ENCODE assay signal across 8 mouse cellular contexts in the genomic region with DNA sequence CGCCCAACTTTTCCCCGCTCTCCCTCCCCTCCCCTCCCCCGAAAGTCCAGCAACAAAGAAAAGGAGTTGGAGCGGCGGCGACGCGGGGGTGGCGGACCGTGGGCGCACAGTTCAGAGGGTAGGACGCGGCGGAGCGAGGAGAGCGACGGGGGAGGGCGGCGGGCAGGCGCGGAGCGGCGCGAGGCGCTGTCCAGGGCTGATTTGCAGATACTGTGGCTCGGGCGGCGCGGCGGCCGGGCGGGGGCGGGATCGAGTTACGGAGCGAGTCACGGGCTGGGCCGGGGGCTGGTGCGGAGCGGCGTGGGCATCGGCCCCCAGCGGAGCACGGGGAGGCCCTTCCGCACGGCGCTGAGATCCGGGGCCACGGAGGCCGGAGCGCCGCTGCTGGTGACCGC. TPM values are rescaled to one million over a fixed set of nuclear protein-coding genes. Genes with fewer than 3 reads are reported as not detected.
DNase-seq lines count a peak whose midpoint lies in the region; ATAC-seq and TF ChIP-seq lines count a peak whose summit lies in the region.

No protein-coding gene starts in this region.

- no peak for TF ChIP-seq POLR2A in olfactory bulb, adult 2 months (IDR thresholded peaks at IDR 0.05; ENCODE audit: insufficient read depth, low read depth, low read length)

- peak; percentile 83 for ATAC-seq in forebrain, embryonic 14.5 days
- peak; percentile 87 for ATAC-seq in lung, embryonic 16.5 days (ENCODE audit: low read depth)

- H3K4me2 ChIP-seq in forebrain, embryonic 14.5 days (ENCODE audit: low read length): peak overlapping the region; percentile 81
- H3K4me2 ChIP-seq in lung, embryonic 16.5 days (ENCODE audit: low read depth, low read length): peak overlapping the region; percentile 71

- no peaks in the 10 kb centered on the region for H3K9me3 ChIP-seq in ES-E14 (ENCODE audit: control insufficient read depth, insufficient read depth, low read depth, low read length)
- no peaks in the 10 kb centered on the region for H3K9me3 ChIP-seq in forebrain, embryonic 14.5 days (replicated peaks; ENCODE audit: control insufficient read depth, low read length)
- no peaks in the 10 kb centered on the region for H3K9me3 ChIP-seq in lung, embryonic 16.5 days (ENCODE audit: control insufficient read depth, low read length)

- DNase-seq in ES-E14 (ENCODE audit: low read depth, low spot score): no peak
- DNase-seq in c-Kit-positive CD71-positive TER-119-positive erythroid progenitor cells, embryonic 14.5 days (ENCODE audit: low spot score): peak; percentile 56
- DNase-seq in forebrain, embryonic 14.5 days (ENCODE audit: low spot score): peak; percentile 39
- DNase-seq in heart, postnatal 25 days (ENCODE audit: low spot score): peak; percentile 36
- DNase-seq in kidney, postnatal 4 days: peak; percentile 88 to 94
- DNase-seq in thymus, postnatal 10 days (ENCODE audit: low spot score in 2 of 2): peak; percentile 63 to 66

- intact Hi-C loops in heart, postnatal 25 days (cut with DNase I): loop anchor here (2.0 to 5.0 kb wide), 2 partner anchors 45 to 197 kb away; partner anchors contain the start of genes Noa1 and Polr2b

- WGBS in forebrain, embryonic 14.5 days: under 1% methylated on average over 37 of the region's 53 CpGs
- under 1% methylated on average over 21 of the region's 53 CpGs for WGBS in lung, embryonic 16.5 days
- 2% methylated on average over 52 of the region's 53 CpGs for WGBS in olfactory bulb, adult 2 months

- in situ Hi-C loops in ES-E14 (cut with MboI; ENCODE audit: low sequenced_read_pairs in 2 of 2, unreplicated experiment in 2 of 2): no loop called here

- no peaks in the 10 kb centered on the region for H3K27me3 ChIP-seq in forebrain, embryonic 14.5 days (replicated peaks; ENCODE audit: control insufficient read depth, insufficient read depth, low read length)
- no peaks in the 10 kb centered on the region for H3K27me3 ChIP-seq in lung, embryonic 16.5 days (ENCODE audit: control insufficient read depth, insufficient read depth, low read depth, low read length)

- peaks cover 4 to 14% of the 10 kb centered on the region in 2 experiments; a peak in 1 of 4 replicates for H3K4me1 ChIP-seq in ES-E14 (ENCODE audit: control insufficient read depth in 2 of 2, insufficient read depth in 2 of 2, low read length in 2 of 2, poor library complexity in 1 of 2)
- no peaks in the 10 kb centered on the region; the same call in 1 of the 2 replicates for H3K4me1 ChIP-seq in forebrain, embryonic 14.5 days (ENCODE audit: control insufficient read depth, insufficient read depth, low read length)
- peaks cover 12% of the 10 kb centered on the region for H3K4me1 ChIP-seq in lung, embryonic 16.5 days (replicated peaks; ENCODE audit: control insufficient read depth, insufficient read depth, low read length)
- H3K4me1 ChIP-seq in olfactory bulb, adult 2 months (ENCODE audit: control insufficient read depth, insufficient read depth, low read length): 0 out of 2 replicates have a peak, but pooled peaks cover 2% of the 10 kb centered on the region

- peak overlapping the region; percentile 97 to 99 for H3K4me3 ChIP-seq in ES-E14 (ENCODE audit: insufficient read depth in 1 of 2, low read depth in 1 of 2, low read length in 2 of 2, poor library complexity in 1 of 2, severe bottlenecking in 1 of 2)
- peak overlapping the region; percentile 93 for H3K4me3 ChIP-seq in forebrain, embryonic 14.5 days (ENCODE audit: low read depth, low read length)
- peak overlapping the region; percentile 85 for H3K4me3 ChIP-seq in lung, embryonic 16.5 days (ENCODE audit: low read length)
- H3K4me3 ChIP-seq in olfactory bulb, adult 2 months (ENCODE audit: insufficient read depth, low read depth, low read length): peak overlapping the region; percentile 70

- H3K9ac ChIP-seq in ES-E14 (ENCODE audit: insufficient read depth, low read depth, low read length, poor library complexity, severe bottlenecking): peak overlapping the region; percentile 98
- peak overlapping the region; percentile 82 for H3K9ac ChIP-seq in forebrain, embryonic 14.5 days (ENCODE audit: low read length)
- H3K9ac ChIP-seq in lung, embryonic 16.5 days (ENCODE audit: low read length): peak overlapping the region; percentile 95

- TF ChIP-seq CTCF in olfactory bulb, adult 2 months (IDR thresholded peaks at IDR 0.05; ENCODE audit: insufficient read depth, low read depth, low read length): no peak

- peaks cover 22% of the 10 kb centered on the region for H3K36me3 ChIP-seq in ES-E14 (ENCODE audit: control insufficient read depth, insufficient read depth, low read length, poor library complexity, severe bottlenecking)
- peaks cover 20% of the 10 kb centered on the region; the same call in 1 of the 2 replicates for H3K36me3 ChIP-seq in forebrain, embryonic 14.5 days (ENCODE audit: control insufficient read depth, insufficient read depth, low read length)
- H3K36me3 ChIP-seq in lung, embryonic 16.5 days (ENCODE audit: control insufficient read depth, insufficient read depth, low read length): peaks cover 19% of the 10 kb centered on the region

- peak overlapping the region; percentile 98 for H3K27ac ChIP-seq in ES-E14 (ENCODE audit: insufficient read depth, low read depth, low read length, poor library complexity, severe bottlenecking)
- H3K27ac ChIP-seq in forebrain, embryonic 14.5 days (ENCODE audit: low read depth, low read length): peak overlapping the region; percentile 83
- peak overlapping the region; percentile 99 for H3K27ac ChIP-seq in lung, embryonic 16.5 days (ENCODE audit: low read length)
- H3K27ac ChIP-seq in olfactory bulb, adult 2 months (ENCODE audit: insufficient read depth, low read depth, low read length): no peak overlapping the region

TF ChIP-seq in ES-E14, 5 proteins besides CTCF, POLR2A, EP300 and RAD21:
- no peak for TF ChIP-seq CHD2 (IDR thresholded peaks at IDR 0.05; ENCODE audit: low read depth, low read length)
- TF ChIP-seq MAFK (IDR thresholded peaks at IDR 0.05; ENCODE audit: insufficient read depth, low read depth, low read length): no peak
- peak; percentile 23; the same call in 1 of the 2 replicates for TF ChIP-seq HCFC1 (IDR thresholded peaks at IDR 0.05; ENCODE audit: borderline replicate concordance, insufficient read depth, low read length)
- TF ChIP-seq ZNF384 (IDR thresholded peaks at IDR 0.05; ENCODE audit: low read depth, low read length): no peak
- TF ChIP-seq ZC3H11A (IDR thresholded peaks at IDR 0.05; ENCODE audit: borderline replicate concordance, low read depth, low read length): no peak

RNA-seq across cellular contexts. Expression of gene Rest, which starts 0.4 kb away (rescaled TPM):
- 108 and 120 TPM in 2 replicates for total RNA-seq in ES-E14 (2012; rRNA removed)
- 7.4 and 7.5 TPM in 2 replicates for polyA plus RNA-seq in forebrain, embryonic 14.5 days (2014; fragmentation: Nextera tagmentation; extraction: Ambion mirVana)
- total RNA-seq in heart, postnatal 25 days (2021): 10 to 100 TPM; 14.5 to 15.5 TPM
- 29.0 and 30.0 TPM in 2 replicates for polyA plus RNA-seq in lung, embryonic 16.5 days (2015; fragmentation: Nextera tagmentation; extraction: Ambion mirVana)
- not detected in 2 replicates for polyA plus RNA-seq in olfactory bulb, adult 2 months (2012; ENCODE audit: insufficient read depth, insufficient read length, low replicate concordance, missing spikeins)

RNA-seq across cellular contexts. Expression of gene Noa1, which starts 44.2 kb away (rescaled TPM):
- total RNA-seq in ES-E14 (2012; rRNA removed): 19.6 and 30.8 TPM in 2 replicates
- polyA plus RNA-seq in forebrain, embryonic 14.5 days (2014; fragmentation: Nextera tagmentation; extraction: Ambion mirVana): 30.2 and 35.7 TPM in 2 replicates
- total RNA-seq in heart, postnatal 25 days (2021): 10 to 100 TPM; 19.0 to 21.6 TPM
- polyA plus RNA-seq in lung, embryonic 16.5 days (2015; fragmentation: Nextera tagmentation; extraction: Ambion mirVana): 21.5 and 25.8 TPM in 2 replicates
- not detected in 2 replicates for polyA plus RNA-seq in olfactory bulb, adult 2 months (2012; ENCODE audit: insufficient read depth, insufficient read length, low replicate concordance, missing spikeins)

RNA-seq across cellular contexts. Expression of gene Polr2b, which starts 44.3 kb away (rescaled TPM):
- total RNA-seq in ES-E14 (2012; rRNA removed): 151 and 184 TPM in 2 replicates
- 86.8 and 90.9 TPM in 2 replicates for polyA plus RNA-seq in forebrain, embryonic 14.5 days (2014; fragmentation: Nextera tagmentation; extraction: Ambion mirVana)
- total RNA-seq in heart, postnatal 25 days (2021): 10 to 100 TPM; 32.2 to 34.5 TPM
- polyA plus RNA-seq in lung, embryonic 16.5 days (2015; fragmentation: Nextera tagmentation; extraction: Ambion mirVana): 56.2 and 60.9 TPM in 2 replicates
- polyA plus RNA-seq in olfactory bulb, adult 2 months (2012; ENCODE audit: insufficient read depth, insufficient read length, low replicate concordance, missing spikeins): not detected in 2 replicates

RNA-seq across cellular contexts. Expression of gene Spink2, which starts 54.4 kb away (rescaled TPM):
- 0.48 and 0.98 TPM in 2 replicates for total RNA-seq in ES-E14 (2012; rRNA removed)
- polyA plus RNA-seq in forebrain, embryonic 14.5 days (2014; fragmentation: Nextera tagmentation; extraction: Ambion mirVana): 0.75 and 0.99 TPM in 2 replicates
- total RNA-seq in heart, postnatal 25 days (2021): under 1 TPM in 1 of 2 experiments, not detected in 1; 0.45 TPM
- 2.7 and 3.8 TPM in 2 replicates for polyA plus RNA-seq in lung, embryonic 16.5 days (2015; fragmentation: Nextera tagmentation; extraction: Ambion mirVana)
- polyA plus RNA-seq in olfactory bulb, adult 2 months (2012; ENCODE audit: insufficient read depth, insufficient read length, low replicate concordance, missing spikeins): not detected in 2 replicates

Comparison
In these comparisons a context has a peak if more than half of its experiments do, and no peak if none do; other contexts are left out.
1. RNA of gene Noa1, which starts 44.2 kb away (polyA plus RNA-seq): 30.2 to 35.7 TPM in forebrain, embryonic 14.5 days and 21.5 to 25.8 TPM in lung, embryonic 16.5 days; not detected in olfactory bulb, adult 2 months; every median in the first group is over 10 times any median in the second.
2. Peak in every context shown above with its lines, with median percentiles within 50 percentile points of each other: H3K4me3 ChIP-seq and H3K9ac ChIP-seq.